Mouse (Mus musculus) erythroblast, embryonic 14.5 days (primary cell): ENCODE data around the gene 2010003K11Rik. TPM values are rescaled to one million over a fixed set of nuclear protein-coding genes. Genes with fewer than 3 reads are reported as not detected.

Experiments
- H3K27me3 ChIP-seq: 2 replicates; pipeline ENCODE4 v1.6.1; 2012; ENCODE audit warnings: inconsistent platforms; ENCODE audit not compliant: control insufficient read depth
- H3K36me3 ChIP-seq: 2 replicates; pipeline ENCODE4 v1.6.1; 2012; ENCODE audit warnings: mild to moderate bottlenecking, inconsistent platforms; ENCODE audit not compliant: control insufficient read depth
- H3K4me1 ChIP-seq: 2 replicates; pipeline ENCODE4 v1.6.1; 2012; ENCODE audit warnings: inconsistent platforms; ENCODE audit not compliant: control insufficient read depth
- H3K4me3 ChIP-seq: replicated peaks from 2 replicates; pipeline ENCODE3; 2012; ENCODE audit warnings: moderate library complexity, mild to moderate bottlenecking, inconsistent platforms
- H3K9me3 ChIP-seq: 2 replicates; pipeline ENCODE4 v1.6.1; 2012; ENCODE audit warnings: low read length, inconsistent platforms, mixed read lengths; ENCODE audit not compliant: control insufficient read depth
- GATA1 ChIP-seq: IDR thresholded peaks from 2 replicates; pipeline ENCODE4 v1.6.1; 2012; ENCODE audit warnings: low read length, inconsistent platforms, mixed read lengths
- TAL1 ChIP-seq: IDR thresholded peaks from 3 replicates; pipeline ENCODE4 v1.6.1; 2012; ENCODE audit warnings: low read length, inconsistent platforms, mixed read lengths
- polyA plus RNA-seq: library from polyadenylated mRNA; stranded (reverse); fragments of >175 nt; gene quantifications from 2 replicates; pipeline ENCODE4 v1.2.3, GENCODE M21; 2012

2010003K11Rik gene
- polyA plus RNA-seq, 1 experiment, result not detected

GRCm38 (mm10) chr19:4491080-4491695, 7.2 kb downstream of the 2010003K11Rik start:
- Histone ChIP-seq H3K27me3 (peaks cover 3% of the 10 kb centered on the region; the same call in 1 of the 2 replicates), H3K4me1 (no peaks in the 10 kb centered on the region), H3K4me3 (no peak overlapping the region), H3K36me3 (no peaks in the 10 kb centered on the region), H3K9me3 (no peaks in the 10 kb centered on the region)
- TF ChIP-seq GATA1 (no peak), TAL1 (no peak)

GRCm38 (mm10) chr19:4487877-4488276, 10.5 kb downstream of the 2010003K11Rik start:
- H3K4me3 ChIP-seq, result no peak overlapping the region
- H3K36me3 ChIP-seq, result no peaks in the 10 kb centered on the region
- TF ChIP-seq TAL1, result no peak
- TF ChIP-seq GATA1, result no peak
- H3K9me3 ChIP-seq, result no peaks in the 10 kb centered on the region
- peaks cover 5% of the 10 kb centered on the region; the same call in 1 of the 2 replicates for H3K27me3 ChIP-seq
- H3K4me1 ChIP-seq, result no peaks in the 10 kb centered on the region

GRCm38 (mm10) chr19:4485006-4485405, 13.4 kb downstream of the 2010003K11Rik start:
- H3K36me3 ChIP-seq, result no peaks in the 10 kb centered on the region
- H3K9me3 ChIP-seq, result no peaks in the 10 kb centered on the region
- no peak overlapping the region for H3K4me3 ChIP-seq
- peaks cover 8% of the 10 kb centered on the region; the same call in 1 of the 2 replicates for H3K27me3 ChIP-seq
- no peak for TF ChIP-seq TAL1
- no peaks in the 10 kb centered on the region for H3K4me1 ChIP-seq

- H3K27me3 ChIP-seq, result peaks cover 26% of the 10 kb centered on the region
- no peak for TF ChIP-seq TAL1
- TF ChIP-seq GATA1, result no peak
Measured at GRCm38 (mm10) chr19:4482111-4482859, 16.1 kb downstream of the 2010003K11Rik start.

GRCm38 (mm10) chr19:4481326-4481725, 17.1 kb downstream of the 2010003K11Rik start:
- H3K9me3 ChIP-seq, result no peaks in the 10 kb centered on the region
- peaks cover 4% of the 10 kb centered on the region for H3K4me1 ChIP-seq
- TF ChIP-seq TAL1 (no peak), GATA1 (no peak)

More at GRCm38 (mm10) chr19:4482111-4482859, 16.1 kb downstream of the 2010003K11Rik start:
- no peaks in the 10 kb centered on the region for H3K36me3 ChIP-seq
- H3K9me3 ChIP-seq, result no peaks in the 10 kb centered on the region
- H3K4me3 ChIP-seq, result no peak overlapping the region
- H3K4me1 ChIP-seq, result peaks cover 4% of the 10 kb centered on the region

GRCm38 (mm10) chr19:4480041-4480440, 18.3 kb downstream of the 2010003K11Rik start:
- peaks cover 47% of the 10 kb centered on the region for H3K27me3 ChIP-seq
- H3K4me3 ChIP-seq, result no peak overlapping the region
- TF ChIP-seq GATA1 (no peak), TAL1 (no peak)
- peaks cover 4% of the 10 kb centered on the region for H3K4me1 ChIP-seq
- no peaks in the 10 kb centered on the region for H3K9me3 ChIP-seq
- no peaks in the 10 kb centered on the region for H3K36me3 ChIP-seq

More at GRCm38 (mm10) chr19:4481326-4481725, 17.1 kb downstream of the 2010003K11Rik start:
- Histone ChIP-seq H3K4me3 (no peak overlapping the region), H3K27me3 (peaks cover 36% of the 10 kb centered on the region), H3K36me3 (no peaks in the 10 kb centered on the region)

- H3K4me1 ChIP-seq, result peaks cover 4% of the 10 kb centered on the region
- peaks cover 59% of the 10 kb centered on the region for H3K27me3 ChIP-seq
- H3K9me3 ChIP-seq, result no peaks in the 10 kb centered on the region
- H3K4me3 ChIP-seq, result no peak overlapping the region
- TF ChIP-seq TAL1, result no peak
- TF ChIP-seq GATA1, result no peak
- no peaks in the 10 kb centered on the region for H3K36me3 ChIP-seq
Measured at GRCm38 (mm10) chr19:4478190-4478516, 20.2 kb downstream of the 2010003K11Rik start.

- Histone ChIP-seq H3K9me3 (no peaks in the 10 kb centered on the region), H3K4me1 (peaks cover 4% of the 10 kb centered on the region), H3K4me3 (peak within 1 kb of the TSS; percentile 24), H3K27me3 (peaks cover 62% of the 10 kb centered on the region), H3K36me3 (no peaks in the 10 kb centered on the region)
- no peak for TF ChIP-seq GATA1
- TF ChIP-seq TAL1, result no peak
Measured at GRCm38 (mm10) chr19:4477345-4478189, 20.8 kb downstream of the 2010003K11Rik start, which contains the start of gene Syt12. Gene Syt12 (minus strand): TSS chr19:4477447.
